Mouse (Mus musculus) forebrain, embryonic 15.5 days (tissue): Measurements from ENCODE around the gene Sema6d. TPM values are rescaled to one million over a fixed set of nuclear protein-coding genes. Genes with fewer than 3 reads are reported as not detected.

Experiments used
- ATAC-seq: fragments of 200-750 bp; cut with Nextera tagmentation; replicated peaks from 2 replicates; pipeline ENCODE4 v1.8.0; 2017; ENCODE audit warnings: mild to moderate bottlenecking, moderate TSS enrichment, moderate library complexity
- H3K27ac ChIP-seq: fragments of 300-500 bp; sonication (generic); replicated peaks from 2 replicates; pipeline ENCODE4 v1.5.1; 2015; ENCODE audit warnings: mild to moderate bottlenecking, inconsistent platforms
- H3K27me3 ChIP-seq: fragments of 300-500 bp; sonication (generic); 2 replicates; pipeline ENCODE4 v1.6.1; 2015; ENCODE audit warnings: inconsistent platforms
- H3K36me3 ChIP-seq: fragments of 300-500 bp; sonication (generic); 2 replicates; pipeline ENCODE4 v1.6.1; 2015; ENCODE audit warnings: mild to moderate bottlenecking, inconsistent platforms
- H3K4me1 ChIP-seq: fragments of 300-500 bp; sonication (generic); 2 replicates; pipeline ENCODE4 v1.6.1; 2015; ENCODE audit warnings: inconsistent platforms
- H3K4me2 ChIP-seq: fragments of 300-500 bp; sonication (generic); replicated peaks from 2 replicates; pipeline ENCODE4 v1.6.1; 2015; ENCODE audit warnings: mild to moderate bottlenecking, inconsistent platforms
- H3K4me3 ChIP-seq: fragments of 300-500 bp; sonication (generic); 2 replicates; pipeline ENCODE4 v1.5.1; 2015; ENCODE audit warnings: mild to moderate bottlenecking, inconsistent platforms
- H3K9ac ChIP-seq: fragments of 300-500 bp; sonication (generic); replicated peaks from 2 replicates; pipeline ENCODE4 v1.6.1; 2015; ENCODE audit warnings: mild to moderate bottlenecking, inconsistent platforms
- H3K9me3 ChIP-seq: fragments of 300-500 bp; sonication (generic); 2 replicates; pipeline ENCODE4 v1.6.1; 2016; ENCODE audit warnings: inconsistent platforms
- WGBS: fragments of 180-500 bp; shearing (Covaris S2); methylation state at CpG from one replicate; pipeline ENCODE4 v1.1.7; 2015; ENCODE audit warnings: mixed read lengths; 5-methylcytosine and 5-hydroxymethylcytosine counted together
- polyA plus RNA-seq: library from polyadenylated mRNA; unstranded; fragments of >200 nt; fragmentation: Nextera tagmentation; extraction: Ambion mirVana; gene quantifications from 2 replicates; pipeline ENCODE4 v1.2.1, GENCODE M21; 2015

Sema6d gene
- polyA plus RNA-seq, 1 experiment from 2014 or later = 28.7 TPM

- Histone ChIP-seq H3K27ac (no peak overlapping the region), H3K4me3 (no peak overlapping the region), H3K4me1 (no peaks in the 10 kb centered on the region), H3K9me3 (no peaks in the 10 kb centered on the region), H3K36me3 (no peaks in the 10 kb centered on the region), H3K27me3 (no peaks in the 10 kb centered on the region), H3K9ac (no peak overlapping the region), H3K4me2 (no peak overlapping the region)
- no peak for ATAC-seq
- 96% methylated on average over 1 of the region's 1 CpGs for WGBS
These were observed 465.1 kb downstream of the Sema6d start for GRCm38 (mm10) chr2:124554751-124555415.

GRCm38 (mm10) chr2:124556861-124557499 is 467.2 kb downstream of the Sema6d start:
- Histone ChIP-seq H3K27me3 (no peaks in the 10 kb centered on the region), H3K4me1 (peaks cover under 1% of the 10 kb centered on the region; the same call in 1 of the 2 replicates), H3K4me3 (no peak overlapping the region), H3K9ac (no peak overlapping the region), H3K9me3 (no peaks in the 10 kb centered on the region), H3K27ac (no peak overlapping the region), H3K36me3 (no peaks in the 10 kb centered on the region), H3K4me2 (no peak overlapping the region)
- no peak for ATAC-seq
- 89% methylated on average over 5 of the region's 5 CpGs for WGBS

GRCm38 (mm10) chr2:124558021-124558420 is 468.3 kb downstream of the Sema6d start:
- Histone ChIP-seq H3K4me3 (no peak overlapping the region), H3K9ac (no peak overlapping the region), H3K9me3 (no peaks in the 10 kb centered on the region), H3K4me1 (peaks cover 6% of the 10 kb centered on the region), H3K4me2 (no peak overlapping the region), H3K27ac (no peak overlapping the region), H3K36me3 (no peaks in the 10 kb centered on the region), H3K27me3 (no peaks in the 10 kb centered on the region)
- ATAC-seq = no peak
- WGBS = 97% methylated on average over 7 of the region's 7 CpGs

- WGBS = 56% methylated on average over 5 of the region's 5 CpGs
- Histone ChIP-seq H3K9ac (no peak overlapping the region), H3K36me3 (no peaks in the 10 kb centered on the region), H3K9me3 (no peaks in the 10 kb centered on the region), H3K4me1 (peaks cover 6% of the 10 kb centered on the region), H3K4me2 (no peak overlapping the region), H3K27ac (no peak overlapping the region), H3K4me3 (no peak overlapping the region), H3K27me3 (no peaks in the 10 kb centered on the region)
- ATAC-seq = peak; percentile 46
These were observed 471.9 kb downstream of the Sema6d start for GRCm38 (mm10) chr2:124561668-124562067.

GRCm38 (mm10) chr2:124562091-124562490 is 472.3 kb downstream of the Sema6d start:
- H3K27me3 ChIP-seq = no peaks in the 10 kb centered on the region
- peaks cover 6% of the 10 kb centered on the region for H3K4me1 ChIP-seq
- 0 out of 2 replicates have a peak overlapping the region, but pooled peaks have one; percentile 21 for H3K9ac ChIP-seq
- H3K36me3 ChIP-seq = no peaks in the 10 kb centered on the region
- H3K27ac ChIP-seq = peak overlapping the region; percentile 38; the same call in 1 of the 2 replicates
- H3K4me3 ChIP-seq = no peak overlapping the region
- WGBS = 54% methylated on average over 2 of the region's 2 CpGs
- no peak overlapping the region for H3K4me2 ChIP-seq
- peak; percentile 72 for ATAC-seq
- H3K9me3 ChIP-seq = no peaks in the 10 kb centered on the region

- Histone ChIP-seq H3K27ac (no peak overlapping the region), H3K4me1 (peaks cover 6% of the 10 kb centered on the region), H3K4me2 (no peak overlapping the region), H3K36me3 (no peaks in the 10 kb centered on the region), H3K9ac (no peak overlapping the region), H3K9me3 (no peaks in the 10 kb centered on the region), H3K27me3 (no peaks in the 10 kb centered on the region), H3K4me3 (no peak overlapping the region)
- no peak for ATAC-seq
- WGBS = 85% methylated on average over 5 of the region's 5 CpGs
These were observed 474.0 kb downstream of the Sema6d start for GRCm38 (mm10) chr2:124563759-124564158.

- 88% methylated on average over 4 of the region's 4 CpGs for WGBS
- H3K9ac ChIP-seq = no peak overlapping the region
- no peak overlapping the region for H3K27ac ChIP-seq
- H3K4me1 ChIP-seq = no peaks in the 10 kb centered on the region
- H3K9me3 ChIP-seq = no peaks in the 10 kb centered on the region
- no peak overlapping the region for H3K4me3 ChIP-seq
- no peak overlapping the region for H3K4me2 ChIP-seq
- H3K27me3 ChIP-seq = no peaks in the 10 kb centered on the region
- H3K36me3 ChIP-seq = no peaks in the 10 kb centered on the region
- no peak for ATAC-seq
These were observed 484.0 kb downstream of the Sema6d start for GRCm38 (mm10) chr2:124573734-124574133.

GRCm38 (mm10) chr2:124576053-124576452 is 486.3 kb downstream of the Sema6d start:
- Histone ChIP-seq H3K9ac (no peak overlapping the region), H3K4me3 (no peak overlapping the region), H3K36me3 (no peaks in the 10 kb centered on the region), H3K4me2 (no peak overlapping the region), H3K27me3 (no peaks in the 10 kb centered on the region), H3K9me3 (no peaks in the 10 kb centered on the region), H3K27ac (no peak overlapping the region), H3K4me1 (no peaks in the 10 kb centered on the region)
- WGBS = 87% methylated on average over 2 of the region's 2 CpGs
- ATAC-seq = no peak

- H3K4me3 ChIP-seq = no peak overlapping the region
- WGBS = 70% methylated on average over 7 of the region's 7 CpGs
- no peaks in the 10 kb centered on the region for H3K36me3 ChIP-seq
- ATAC-seq = no peak
- no peak overlapping the region for H3K27ac ChIP-seq
- H3K4me2 ChIP-seq = no peak overlapping the region
- H3K9me3 ChIP-seq = no peaks in the 10 kb centered on the region
- no peaks in the 10 kb centered on the region for H3K4me1 ChIP-seq
- no peaks in the 10 kb centered on the region for H3K27me3 ChIP-seq
- no peak overlapping the region for H3K9ac ChIP-seq
These were observed 493.8 kb downstream of the Sema6d start for GRCm38 (mm10) chr2:124583561-124583960.

- WGBS = 94% methylated on average over 4 of the region's 4 CpGs
- H3K27me3 ChIP-seq = no peaks in the 10 kb centered on the region
These were observed 503.0 kb downstream of the Sema6d start for GRCm38 (mm10) chr2:124592750-124593149.

GRCm38 (mm10) chr2:124599014-124599413 is 509.2 kb downstream of the Sema6d start:
- H3K36me3 ChIP-seq = no peaks in the 10 kb centered on the region
- WGBS = 90% methylated on average over 3 of the region's 3 CpGs
- H3K9me3 ChIP-seq = no peaks in the 10 kb centered on the region
- H3K4me3 ChIP-seq = no peak overlapping the region
- H3K27me3 ChIP-seq = no peaks in the 10 kb centered on the region
- peaks cover 10% of the 10 kb centered on the region for H3K4me1 ChIP-seq
- H3K9ac ChIP-seq = no peak overlapping the region
- no peak overlapping the region for H3K4me2 ChIP-seq
- no peak overlapping the region for H3K27ac ChIP-seq
- no peak for ATAC-seq

More at GRCm38 (mm10) chr2:124592750-124593149, 503.0 kb downstream of the Sema6d start:
- Histone ChIP-seq H3K4me3 (no peak overlapping the region), H3K27ac (no peak overlapping the region), H3K4me2 (no peak overlapping the region), H3K9ac (no peak overlapping the region), H3K36me3 (no peaks in the 10 kb centered on the region), H3K9me3 (no peaks in the 10 kb centered on the region), H3K4me1 (no peaks in the 10 kb centered on the region)
- no peak for ATAC-seq

- H3K27me3 ChIP-seq = no peaks in the 10 kb centered on the region
- H3K27ac ChIP-seq = peak overlapping the region; percentile 38; the same call in 1 of the 2 replicates
- H3K4me1 ChIP-seq = peaks cover 10% of the 10 kb centered on the region
- 80% methylated on average over 9 of the region's 9 CpGs for WGBS
- no peak overlapping the region for H3K4me2 ChIP-seq
- no peak overlapping the region for H3K9ac ChIP-seq
- H3K36me3 ChIP-seq = no peaks in the 10 kb centered on the region
- no peak overlapping the region for H3K4me3 ChIP-seq
- ATAC-seq = no peak
- no peaks in the 10 kb centered on the region for H3K9me3 ChIP-seq
These were observed 512.1 kb downstream of the Sema6d start for GRCm38 (mm10) chr2:124601702-124602378.
